Comparison of ENCODE assay signal across 20 mouse cellular contexts in genomic region chr17:88029194-88029970, GRCm38 (mm10). TPM values are rescaled to one million over a fixed set of nuclear protein-coding genes. Genes with fewer than 3 reads are reported as not detected.
DNase-seq lines count a peak whose midpoint lies in the region; ATAC-seq and TF ChIP-seq lines count a peak whose summit lies in the region.
"Had no signal": no experiment of that assay in that cellular context is flagged by ENCODE, and none has a peak within 500 bp of the region (broad histone marks: within the 10 kb centered on the region; RNA-seq: fewer than 3 reads in every experiment).

No protein-coding gene starts in this region.

- WGBS in heart, embryonic 16.5 days, result 76% methylated on average over 17 of the region's 17 CpGs
- WGBS in midbrain, postnatal 0 days, result 84% methylated on average over 17 of the region's 17 CpGs

- H3K27me3 ChIP-seq in heart, embryonic 16.5 days (ENCODE audit: control insufficient read depth, insufficient read depth, low read length), result no peaks in the 10 kb centered on the region
- H3K27me3 ChIP-seq in midbrain, postnatal 0 days (ENCODE audit: insufficient read depth, low read length), result no peaks in the 10 kb centered on the region
- H3K27me3 ChIP-seq: heart, embryonic 15.5 days; liver, embryonic 13.5 days had no signal

- DNase-seq in heart, postnatal 14 days, result no peak
- peak; percentile 17 to 34 for DNase-seq in layer of hippocampus, adult 8-10 months (ENCODE audit: low spot score in 2 of 2)
- DNase-seq in layer of hippocampus, postnatal 14 days (ENCODE audit: low spot score in 2 of 2), result no peak
- DNase-seq in testis, postnatal 10 days (ENCODE audit: low spot score), result peak; percentile 47
- DNase-seq in testis, postnatal 14 days (ENCODE audit: low spot score), result no peak
- no peak for DNase-seq in gastrocnemius, postnatal 36 days
- DNase-seq in midbrain, postnatal 0 days (ENCODE audit: low spot score), result no peak
- DNase-seq: adrenal gland, postnatal 14 days; cerebellum, adult 9-11 months; embryo, embryonic 11 days; forebrain, postnatal 0 days; kidney, postnatal 36 days; liver, embryonic 13.5 days; thymus, adult 18-20 months had no signal

- ATAC-seq in heart, embryonic 16.5 days (replicated peaks; ENCODE audit: extremely low read depth, insufficient read depth, low FRiP score), result 0 out of 2 replicates have a peak, but pooled peaks have one; percentile 32
- no peak for ATAC-seq in midbrain, postnatal 0 days (ENCODE audit: low FRiP score)
- ATAC-seq: forebrain, postnatal 0 days; hindbrain, postnatal 0 days; lung, postnatal 0 days had no signal

- intact Hi-C loops in heart, postnatal 14 days (cut with DNase I), result loop anchor here (5.0 kb wide), 1 partner anchor 483 kb away; no protein-coding TSS in a partner anchor
- intact Hi-C loops in gastrocnemius, postnatal 36 days (cut with DNase I), result loop anchor here (2.0 to 10.0 kb wide), 3 partner anchors 38 to 485 kb away; partner anchors contain the start of gene Fbxo11

- no peak overlapping the region for H3K4me3 ChIP-seq in heart, embryonic 16.5 days (ENCODE audit: low read length)
- no peak overlapping the region for H3K4me3 ChIP-seq in midbrain, postnatal 0 days (ENCODE audit: low read depth, low read length)
- H3K4me3 ChIP-seq: erythroblast, embryonic 14.5 days; heart, embryonic 15.5 days; liver, embryonic 13.5 days had no signal

- H3K4me2 ChIP-seq in heart, embryonic 16.5 days (ENCODE audit: low read depth, low read length), result no peak overlapping the region
- no peak overlapping the region for H3K4me2 ChIP-seq in midbrain, postnatal 0 days (ENCODE audit: low read depth, low read length, poor library complexity, severe bottlenecking)
- H3K4me2 ChIP-seq: heart, embryonic 15.5 days; liver, embryonic 13.5 days had no signal

- no peaks in the 10 kb centered on the region for H3K36me3 ChIP-seq in heart, embryonic 16.5 days (ENCODE audit: control insufficient read depth, insufficient read depth)
- H3K36me3 ChIP-seq in midbrain, postnatal 0 days (ENCODE audit: insufficient read depth, low read length), result no peaks in the 10 kb centered on the region
- H3K36me3 ChIP-seq: heart, embryonic 15.5 days; liver, embryonic 13.5 days had no signal

- no peak overlapping the region for H3K9ac ChIP-seq in heart, embryonic 16.5 days (ENCODE audit: low read length)
- no peak overlapping the region for H3K9ac ChIP-seq in midbrain, postnatal 0 days (replicated peaks; ENCODE audit: low read length, poor library complexity, severe bottlenecking)
- H3K9ac ChIP-seq: forebrain, postnatal 0 days; heart, embryonic 15.5 days; liver, embryonic 13.5 days had no signal

- H3K4me1 ChIP-seq in heart, embryonic 16.5 days (ENCODE audit: control insufficient read depth, insufficient read depth, low read length), result peaks cover 4% of the 10 kb centered on the region; the same call in 1 of the 2 replicates
- no peaks in the 10 kb centered on the region for H3K4me1 ChIP-seq in midbrain, postnatal 0 days (ENCODE audit: insufficient read depth, low read length)

- H3K27ac ChIP-seq in heart, embryonic 16.5 days (ENCODE audit: low read length), result no peak overlapping the region
- H3K27ac ChIP-seq in midbrain, postnatal 0 days (ENCODE audit: low read depth, low read length), result no peak overlapping the region
- H3K27ac ChIP-seq: heart, embryonic 15.5 days; hindbrain, postnatal 0 days; liver, embryonic 13.5 days had no signal

- TF ChIP-seq CTCF in midbrain, postnatal 0 days (IDR thresholded peaks at IDR 0.05), result no peak

- no peaks in the 10 kb centered on the region for H3K9me3 ChIP-seq in heart, embryonic 16.5 days (replicated peaks; ENCODE audit: control insufficient read depth, low read length)
- H3K9me3 ChIP-seq in midbrain, postnatal 0 days (ENCODE audit: low read length), result no peaks in the 10 kb centered on the region
- H3K9me3 ChIP-seq: G1E; heart, embryonic 15.5 days; liver, embryonic 13.5 days had no signal

RNA-seq across cellular contexts. Expression of gene Fbxo11, which starts 35.7 kb away (rescaled TPM):
- polyA plus RNA-seq in heart, embryonic 16.5 days (2015; fragmentation: Nextera tagmentation; extraction: Ambion mirVana), result 9.7 and 10.0 TPM in 2 replicates
- 10 to 100 TPM; 40.7 to 41.4 TPM for total RNA-seq in heart, postnatal 14 days (2021)
- total RNA-seq in layer of hippocampus, adult 8-10 months (2022), result 100 to 1,000 TPM; 109 to 125 (median 118) TPM
- total RNA-seq in layer of hippocampus, postnatal 14 days (2021), result 100 to 1,000 TPM; 114 to 117 TPM
- 10 to 100 TPM; 25.5 to 28.0 TPM for total RNA-seq in gastrocnemius, postnatal 36 days (2021)
- 48.5 and 76.9 TPM in 2 replicates for total RNA-seq in midbrain, postnatal 0 days (2014; rRNA removed)
- polyA plus RNA-seq in midbrain, postnatal 0 days (2015; fragmentation: Nextera tagmentation; extraction: Ambion mirVana), result 22.3 and 27.7 TPM in 2 replicates

RNA-seq across cellular contexts. Expression of gene Msh6, which starts 54.5 kb away (rescaled TPM):
- 26.6 and 29.2 TPM in 2 replicates for polyA plus RNA-seq in heart, embryonic 16.5 days (2015; fragmentation: Nextera tagmentation; extraction: Ambion mirVana)
- 1 to 10 TPM; 8.7 to 9.9 TPM for total RNA-seq in heart, postnatal 14 days (2021)
- 10 to 100 TPM; 15.0 to 15.8 (median 15.6) TPM for total RNA-seq in layer of hippocampus, adult 8-10 months (2022)
- total RNA-seq in layer of hippocampus, postnatal 14 days (2021), result 10 to 100 TPM; 12.7 to 13.6 TPM
- 1 to 10 TPM; 4.1 to 5.0 TPM for total RNA-seq in gastrocnemius, postnatal 36 days (2021)
- total RNA-seq in midbrain, postnatal 0 days (2014; rRNA removed), result 20.9 and 21.9 TPM in 2 replicates
- 17.4 and 17.6 TPM in 2 replicates for polyA plus RNA-seq in midbrain, postnatal 0 days (2015; fragmentation: Nextera tagmentation; extraction: Ambion mirVana)

Comparison
In these comparisons a context has a peak if more than half of its experiments do, and no peak if none do; other contexts are left out.
1. DNase-seq: peak in layer of hippocampus, adult 8-10 months (2 of 2) and testis, postnatal 10 days (single experiment); none in heart, postnatal 14 days (0 of 2), layer of hippocampus, postnatal 14 days (0 of 2), testis, postnatal 14 days (single experiment), gastrocnemius, postnatal 36 days (0 of 2) and midbrain, postnatal 0 days (single experiment).